Mouse (Mus musculus): ENCODE data around the gene Wdr19.

Gene Wdr19

DNA sequence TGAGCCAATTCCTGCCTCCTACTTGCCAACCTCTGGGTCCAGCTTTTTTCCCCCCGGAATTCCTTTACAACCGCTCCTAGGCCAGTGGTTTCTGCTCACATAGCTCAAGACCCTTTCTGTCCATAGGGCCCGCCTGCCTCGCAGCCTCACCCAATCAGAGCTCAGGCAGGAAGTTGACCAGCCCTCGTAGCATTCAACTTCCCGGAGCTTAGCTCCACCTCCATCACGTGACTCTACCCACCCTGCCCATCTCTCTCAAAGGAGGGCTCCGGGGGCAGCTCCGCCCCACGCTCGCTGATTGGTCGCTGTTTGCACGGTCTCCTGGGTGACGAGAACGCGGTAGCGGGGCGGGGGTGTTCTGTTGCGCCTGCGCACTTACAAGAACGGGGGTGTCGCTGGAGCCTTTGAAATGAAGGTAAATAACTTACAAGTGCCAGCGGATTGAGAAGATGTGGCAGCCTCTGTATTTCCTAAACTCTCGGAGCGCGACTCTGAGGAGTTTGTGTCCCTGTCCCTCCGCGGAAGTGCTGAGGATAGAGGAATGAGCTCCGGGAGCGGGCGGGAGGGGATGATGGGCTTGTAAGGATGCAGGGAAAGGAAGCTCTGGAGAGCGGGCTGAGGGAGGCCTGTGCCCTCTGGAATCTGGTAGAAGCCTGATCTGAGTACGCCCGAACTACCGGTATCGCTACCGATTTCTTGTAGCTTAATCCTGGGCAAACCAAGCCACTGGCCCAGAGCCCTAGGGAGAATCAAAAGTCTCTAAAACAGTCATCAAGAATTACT is at the start of gene Wdr19:
Gene Wdr19 (plus strand): TSS at position 351 of the 783 bp plus-strand sequence.
- DNase-seq (ENCODE audit: low spot score in 2 of 2): peak; percentile 85 to 98

- DNase-seq (ENCODE audit: low spot score in 2 of 2): no peak
Observed at GRCm38 (mm10) chr5:65149706-65150105, 49.8 kb upstream of the Wdr19 start.

DNA sequence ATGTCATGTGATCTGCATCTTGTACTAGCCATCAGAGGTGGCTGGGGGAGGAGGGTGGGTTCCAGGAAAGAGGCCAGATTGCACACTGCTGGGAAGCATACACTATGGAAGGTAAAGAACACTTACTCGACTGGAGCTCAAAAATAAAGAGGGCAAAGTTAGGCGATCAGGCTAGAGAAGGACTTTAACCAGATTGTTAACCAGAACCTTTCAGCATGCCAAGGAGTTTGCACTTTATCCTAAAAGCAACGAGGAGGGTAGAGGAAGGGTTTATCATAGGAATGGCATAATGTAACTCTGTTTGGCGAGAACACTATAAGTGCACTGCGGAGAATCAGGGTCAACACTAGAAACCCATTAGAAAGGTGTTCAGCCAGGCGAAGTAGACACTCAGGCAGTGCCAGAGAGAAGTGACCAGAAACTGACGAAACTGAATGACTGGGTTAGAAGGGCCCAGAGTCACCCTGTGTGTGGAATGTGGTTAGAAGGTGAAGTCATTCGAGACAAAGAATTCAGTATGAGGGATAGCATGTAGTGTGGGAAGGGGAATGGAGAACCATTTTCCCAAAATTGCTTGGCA is 49.0 kb upstream of the Wdr19 start:
- no peak for DNase-seq (ENCODE audit: low spot score in 2 of 2)

GRCm38 (mm10) chr5:65151276-65151675 is 48.2 kb upstream of the Wdr19 start:
- DNase-seq (ENCODE audit: low spot score in 2 of 2): no peak

GRCm38 (mm10) chr5:65151767-65152166 is 47.7 kb upstream of the Wdr19 start:
- no peak for DNase-seq (ENCODE audit: low spot score in 2 of 2)

- DNase-seq (ENCODE audit: low spot score in 2 of 2): no peak
Observed at GRCm38 (mm10) chr5:65154287-65154686, 45.2 kb upstream of the Wdr19 start.

- peak; percentile 35 to 60 for DNase-seq (ENCODE audit: low spot score in 2 of 2)
Observed at GRCm38 (mm10) chr5:65156853-65157252, 42.6 kb upstream of the Wdr19 start.

DNA sequence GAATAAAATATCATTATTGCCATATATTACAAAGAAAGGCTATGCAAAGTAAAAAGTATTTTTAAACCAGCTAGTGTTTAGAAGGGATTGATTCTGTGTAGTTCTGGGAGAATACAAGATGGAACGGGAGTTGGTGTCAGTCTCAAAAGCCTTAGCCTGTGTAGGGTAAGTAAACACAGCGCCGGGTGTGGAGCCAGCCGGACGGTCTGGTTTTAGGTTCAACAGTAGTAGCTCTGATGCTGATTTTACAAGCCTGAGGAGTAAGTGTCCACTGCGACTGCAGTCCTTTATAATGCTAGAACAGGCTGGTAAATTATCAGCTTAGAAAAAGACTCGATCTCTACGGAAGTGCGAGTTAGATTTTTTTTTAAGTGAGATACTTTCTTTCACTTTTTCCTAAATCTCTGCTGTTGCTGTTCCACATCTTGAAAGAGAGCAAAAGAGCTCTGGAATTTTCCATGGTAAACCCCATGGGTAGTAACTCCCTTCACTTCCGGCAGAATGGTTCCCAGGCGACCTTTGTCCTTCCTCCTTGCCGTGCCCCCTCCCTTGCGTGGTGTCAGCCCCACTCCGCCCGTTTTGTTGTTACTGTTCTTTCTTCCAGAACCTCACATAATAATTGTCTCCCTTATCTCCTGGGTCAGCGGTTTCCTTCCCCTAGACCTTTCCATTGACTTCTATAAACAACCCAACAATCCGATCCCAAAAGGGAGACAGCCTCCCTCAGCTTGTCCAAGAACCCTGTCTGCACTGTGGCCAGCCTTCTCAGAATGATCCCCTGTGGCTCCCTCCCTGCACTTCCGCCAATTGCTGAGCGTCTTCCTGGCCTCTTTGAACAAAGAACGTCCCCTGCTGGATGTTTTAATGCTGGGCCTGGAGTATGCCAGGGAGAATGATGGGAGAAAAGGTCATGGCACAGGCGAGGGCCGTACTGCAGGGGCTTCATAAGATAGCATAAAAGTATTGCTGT is 41.8 kb upstream of the Wdr19 start:
- no peak for DNase-seq (ENCODE audit: low spot score in 2 of 2)

DNA sequence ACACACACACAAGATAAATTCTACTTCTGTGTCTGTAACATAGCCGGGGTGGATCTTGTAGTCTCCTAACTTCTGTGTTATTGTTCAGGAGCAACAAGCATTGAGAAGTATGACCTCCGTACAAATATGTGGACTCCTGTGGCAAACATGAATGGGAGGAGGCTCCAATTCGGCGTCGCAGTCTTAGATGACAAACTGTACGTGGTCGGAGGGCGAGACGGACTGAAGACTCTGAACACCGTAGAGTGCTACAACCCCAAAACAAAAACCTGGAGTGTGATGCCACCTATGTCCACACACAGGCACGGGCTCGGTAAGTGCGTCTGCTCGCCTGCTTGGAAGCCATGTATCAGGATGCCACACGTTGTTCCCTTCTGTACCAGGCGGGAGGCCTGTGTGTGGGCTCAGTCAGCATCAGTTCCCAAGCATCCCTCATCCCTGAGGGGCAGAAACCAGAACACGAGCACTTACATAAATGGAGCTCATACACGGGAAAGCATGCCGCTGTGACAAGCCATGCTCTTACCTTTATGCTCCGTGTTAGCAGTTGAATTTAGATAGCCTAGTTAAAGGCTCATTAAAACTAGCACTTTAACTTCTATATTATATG is 40.7 kb upstream of the Wdr19 start:
- DNase-seq (ENCODE audit: low spot score in 2 of 2): no peak

DNA sequence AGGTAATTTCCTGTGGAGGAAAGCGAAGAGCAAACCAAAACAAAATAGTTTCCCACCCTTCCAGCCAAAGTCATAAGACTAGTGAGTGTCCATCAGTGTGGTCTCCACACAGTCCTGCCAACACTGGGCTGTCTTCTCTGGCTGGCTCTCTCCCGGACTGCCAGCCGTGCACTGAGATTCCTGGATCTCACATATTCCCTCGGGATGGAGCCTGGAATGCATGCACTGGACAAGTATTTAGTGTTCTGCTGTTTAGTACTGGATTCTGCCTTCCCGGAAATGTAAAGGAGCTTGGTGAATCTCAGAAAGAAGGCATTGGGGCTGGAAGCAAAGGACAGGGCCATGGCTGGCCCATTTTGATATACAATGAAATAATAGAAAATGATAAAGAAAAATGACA is 36.5 kb upstream of the Wdr19 start:
- DNase-seq (ENCODE audit: low spot score in 2 of 2): no peak

- no peak for DNase-seq (ENCODE audit: low spot score in 2 of 2)
Observed at GRCm38 (mm10) chr5:65163489-65164092, 35.9 kb upstream of the Wdr19 start.

DNA sequence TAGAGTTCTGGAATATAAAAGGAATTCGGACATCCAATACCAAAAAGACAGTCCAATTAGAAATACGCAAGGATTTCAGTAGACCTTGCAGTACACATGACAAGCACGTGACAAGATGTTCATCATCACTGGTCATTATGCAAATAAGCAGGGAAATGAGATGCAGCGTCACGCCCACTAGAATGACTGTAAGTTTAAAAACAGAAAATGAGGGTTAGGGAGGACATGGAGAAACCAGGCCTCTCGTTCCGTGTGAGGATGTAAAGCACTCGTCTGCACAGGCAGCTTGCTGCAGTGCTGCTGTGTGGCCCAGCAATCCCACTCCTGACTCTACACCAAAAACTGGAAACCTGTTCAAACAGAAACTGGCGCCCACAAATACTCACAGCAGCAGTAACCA is 29.3 kb upstream of the Wdr19 start:
- DNase-seq (ENCODE audit: low spot score in 2 of 2): no peak

GRCm38 (mm10) chr5:65175035-65175917 is 24.2 kb upstream of the Wdr19 start:
- DNase-seq (ENCODE audit: low spot score in 2 of 2): no peak

DNA sequence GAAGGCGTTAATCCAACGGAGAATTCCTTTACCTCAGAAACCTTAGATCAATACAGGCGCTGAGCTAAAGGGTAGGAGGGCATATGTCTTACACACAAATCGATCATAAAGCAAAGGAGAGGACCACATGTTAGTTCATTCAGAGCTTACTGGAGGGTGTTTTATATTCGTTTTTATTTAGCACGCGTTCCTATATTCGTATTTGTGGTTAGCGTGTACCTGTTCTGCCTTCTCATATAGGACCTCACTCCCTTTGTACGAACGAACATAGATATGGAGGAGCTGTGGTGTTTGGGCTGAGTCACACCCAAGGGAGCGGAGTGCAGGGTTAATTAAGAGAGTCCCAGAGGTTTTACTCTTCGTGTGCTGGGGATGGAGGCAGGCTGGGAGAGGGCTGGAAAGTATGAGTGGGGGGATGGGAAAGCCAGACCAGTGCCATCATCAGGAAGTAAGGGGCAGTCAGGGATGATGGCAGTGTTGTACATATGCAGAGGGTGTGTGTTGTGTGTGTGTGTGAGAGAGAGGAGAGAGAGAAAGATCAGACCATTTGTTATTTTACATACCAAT is 23.5 kb upstream of the Wdr19 start:
- DNase-seq (ENCODE audit: low spot score in 2 of 2): no peak

DNA sequence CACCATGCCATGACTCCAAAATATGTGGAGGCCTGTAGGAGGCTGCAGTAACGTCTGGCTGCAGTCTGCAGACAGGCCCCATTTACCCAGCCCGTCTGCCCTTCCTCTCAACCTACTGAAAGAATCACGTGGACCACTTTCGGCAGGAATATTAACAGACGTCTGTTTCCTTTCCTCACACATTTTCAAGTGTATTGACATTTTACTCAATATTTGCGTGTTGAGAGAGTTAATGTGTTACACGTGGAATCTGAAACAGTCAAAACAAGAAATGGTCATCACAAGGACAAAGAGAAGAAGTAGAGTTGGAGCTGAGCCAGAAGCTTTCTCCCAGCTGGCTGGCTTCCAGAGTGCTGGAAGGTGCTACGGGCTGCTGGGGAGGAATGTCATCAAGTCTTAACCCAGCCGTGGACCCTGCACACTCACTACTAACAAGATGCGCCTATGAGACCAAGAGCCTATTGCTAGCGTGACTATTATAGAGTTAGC is 22.4 kb upstream of the Wdr19 start:
- no peak for DNase-seq (ENCODE audit: low spot score in 2 of 2)

- DNase-seq (ENCODE audit: low spot score in 2 of 2): no peak
Observed at GRCm38 (mm10) chr5:65178477-65178876, 21.0 kb upstream of the Wdr19 start.

DNA sequence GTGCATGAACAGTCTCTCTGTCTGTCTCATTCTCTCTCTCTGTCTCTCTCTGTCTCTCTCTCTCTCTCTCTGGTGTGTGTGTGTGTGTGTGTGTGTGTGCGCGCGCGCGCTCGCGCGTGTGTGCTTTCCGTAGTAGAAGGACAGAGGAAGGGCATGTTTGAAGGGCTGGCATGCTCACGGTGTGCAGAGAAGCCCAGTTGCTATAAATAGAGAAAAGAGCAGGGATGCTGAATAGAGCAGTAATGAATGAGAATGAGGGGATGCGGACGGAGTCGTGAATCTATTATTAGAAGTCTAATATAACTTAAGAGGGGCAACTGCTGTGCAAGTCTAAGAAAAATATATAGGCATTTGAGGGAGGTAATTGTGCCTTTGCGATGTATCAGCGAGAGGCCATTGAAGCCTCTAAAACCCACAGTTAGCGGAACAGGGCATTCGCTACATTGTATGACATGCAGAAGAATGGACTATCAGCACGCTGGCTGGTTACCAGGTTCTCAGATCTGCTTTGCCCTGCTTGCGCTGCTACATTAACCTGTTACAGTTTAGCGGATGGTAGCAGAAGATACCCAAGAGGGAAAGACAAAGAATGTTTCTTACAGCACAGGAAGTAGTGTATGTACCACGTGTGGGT is 18.2 kb upstream of the Wdr19 start:
- DNase-seq (ENCODE audit: low spot score in 2 of 2): no peak

DNA sequence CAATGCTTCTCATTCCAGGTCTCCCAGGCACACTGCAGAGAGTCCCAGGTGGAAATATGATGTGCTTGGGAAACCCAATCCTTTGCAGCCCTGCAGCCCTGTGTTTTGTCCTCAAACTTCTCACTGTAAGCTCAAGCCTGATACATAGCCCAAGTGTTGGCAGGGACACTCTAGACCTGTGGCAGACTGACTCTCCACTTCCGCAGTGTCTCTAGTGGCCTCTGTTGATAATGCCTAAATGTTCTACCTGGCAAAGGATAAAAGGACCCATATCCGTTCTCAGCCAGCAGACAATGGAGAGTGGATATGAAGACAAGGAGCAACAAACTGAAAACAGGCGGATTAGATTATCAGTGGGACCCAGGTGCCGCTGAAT is 17.7 kb upstream of the Wdr19 start:
- no peak for DNase-seq (ENCODE audit: low spot score in 2 of 2)

GRCm38 (mm10) chr5:65182268-65182667 is 17.2 kb upstream of the Wdr19 start:
- no peak for DNase-seq (ENCODE audit: low spot score in 2 of 2)

- DNase-seq (ENCODE audit: low spot score in 2 of 2): no peak
Observed at GRCm38 (mm10) chr5:65191601-65192000, 7.9 kb upstream of the Wdr19 start.

Measured in spleen, postnatal 10 days (tissue).